Mouse (Mus musculus) liver, embryonic 16.5 days (tissue): ENCODE data around the gene Fkrp. TPM values are rescaled to one million over a fixed set of nuclear protein-coding genes. Genes with fewer than 3 reads are reported as not detected.

Experiments
- ATAC-seq: fragments of 200-750 bp; cut with Nextera tagmentation; 2 replicates; pipeline ENCODE4 v1.8.0; 2017; ENCODE audit warnings: low read depth, mild to moderate bottlenecking, moderate number of reproducible peaks, moderate library complexity
- H3K27ac ChIP-seq: fragments of 300-500 bp; sonication (generic); 2 replicates; pipeline ENCODE4 v1.5.1; 2014; ENCODE audit warnings: mild to moderate bottlenecking, low read length
- H3K27me3 ChIP-seq: fragments of 300-500 bp; sonication (generic); 2 replicates; pipeline ENCODE4 v1.6.1; 2014; ENCODE audit warnings: low read depth, low read length, mixed read lengths; ENCODE audit not compliant: control insufficient read depth, insufficient read depth
- H3K36me3 ChIP-seq: fragments of 300-500 bp; sonication (generic); 2 replicates; pipeline ENCODE4 v1.6.1; 2014; ENCODE audit warnings: mild to moderate bottlenecking; ENCODE audit not compliant: control insufficient read depth, insufficient read depth
- H3K4me1 ChIP-seq: fragments of 300-500 bp; sonication (generic); 2 replicates; pipeline ENCODE4 v1.6.1; 2014; ENCODE audit warnings: low read depth, low read length, mixed read lengths; ENCODE audit not compliant: control insufficient read depth
- H3K4me2 ChIP-seq: fragments of 300-500 bp; sonication (generic); 2 replicates; pipeline ENCODE4 v1.6.1; 2014; ENCODE audit warnings: low read depth, low read length, mixed read lengths
- H3K4me3 ChIP-seq: fragments of 300-500 bp; sonication (generic); 2 replicates; pipeline ENCODE4 v1.5.1; 2014; ENCODE audit warnings: low read depth, mild to moderate bottlenecking, low read length
- H3K9ac ChIP-seq: fragments of 300-500 bp; sonication (generic); 2 replicates; pipeline ENCODE4 v1.6.1; 2014; ENCODE audit warnings: low read depth, low read length
- H3K9me3 ChIP-seq: fragments of 300-500 bp; sonication (generic); replicated peaks from 2 replicates; pipeline ENCODE4 v1.6.1; 2016; ENCODE audit warnings: low read length; ENCODE audit not compliant: control insufficient read depth
- WGBS: fragments of 180-500 bp; shearing (Covaris S2); extraction: QIAGEN DNeasy Blood & Tissue Kit; methylation state at CpG from one replicate; pipeline ENCODE4 v1.1.7; 2014; ENCODE audit not compliant: insufficient replicate concordance; 5-methylcytosine and 5-hydroxymethylcytosine counted together
- polyA plus RNA-seq: library from polyadenylated mRNA; unstranded; fragments of >200 nt; fragmentation: Nextera tagmentation; extraction: Ambion mirVana; gene quantifications from 2 replicates; pipeline ENCODE4 v1.2.1, GENCODE M21; 2015

The Fkrp gene
- polyA plus RNA-seq, 1 experiment from 2014 or later: 8.9 TPM

DNA sequence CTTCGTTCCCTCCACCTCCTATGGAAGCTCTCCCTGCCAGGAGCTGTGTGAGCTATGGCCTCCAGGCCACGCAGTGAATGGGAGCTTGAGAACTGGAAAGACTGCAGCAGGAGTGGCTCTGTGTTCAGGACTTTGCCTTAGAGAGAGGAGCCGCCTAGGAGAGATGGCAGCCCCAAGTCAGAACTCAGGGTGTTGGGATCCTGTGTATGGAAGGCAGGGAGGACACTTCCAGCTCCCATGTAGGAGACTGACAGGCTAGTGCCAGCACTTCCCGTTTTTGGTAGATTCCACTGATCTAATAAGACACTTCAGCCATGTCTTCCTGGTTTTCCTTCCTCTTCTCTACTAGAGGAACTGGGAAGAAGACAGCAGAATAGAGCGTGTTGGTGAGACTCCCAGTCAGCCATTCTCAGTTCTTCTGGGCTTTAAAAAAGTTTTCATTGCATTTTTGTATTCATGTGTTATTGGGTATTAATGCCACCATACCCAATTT lies 3.8 kb upstream of the Fkrp start:
- Histone ChIP-seq H3K27ac (peak overlapping the region; percentile 31), H3K4me2 (peak overlapping the region; percentile 47), H3K4me3 (no peak overlapping the region), H3K27me3 (no peaks in the 10 kb centered on the region), H3K4me1 (peaks cover 62% of the 10 kb centered on the region), H3K36me3 (peaks cover 20% of the 10 kb centered on the region), H3K9ac (peak overlapping the region; percentile 38; the same call in 1 of the 2 replicates), H3K9me3 (no peaks in the 10 kb centered on the region)
- WGBS: 33% methylated on average over 5 of the region's 5 CpGs
- ATAC-seq: no peak

DNA sequence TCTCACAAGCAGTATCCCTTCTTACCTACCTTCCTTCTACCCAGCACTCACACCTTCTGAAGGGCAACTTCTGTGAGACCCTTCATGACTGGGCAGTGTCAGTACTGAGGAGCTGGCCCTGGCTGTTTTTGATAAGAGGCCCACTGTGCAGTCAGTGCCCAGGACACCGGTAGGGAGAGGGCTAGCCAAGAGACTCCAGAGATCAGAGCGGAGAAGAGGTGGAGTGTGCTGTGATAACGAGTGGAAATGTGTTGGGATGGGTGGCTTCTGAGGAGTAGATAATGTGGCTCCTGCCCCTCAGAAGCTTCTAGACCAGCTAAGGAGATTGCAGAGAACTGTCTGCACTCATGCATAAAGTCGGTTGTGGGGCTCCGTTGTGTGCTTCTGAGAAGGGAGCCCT lies 3.3 kb upstream of the Fkrp start:
- peak; percentile 71 for ATAC-seq
- peak overlapping the region; percentile 38 for H3K9ac ChIP-seq

GRCm38 (mm10) chr7:16817693-16818092 lies 1.2 kb upstream of the Fkrp start:
- H3K9ac ChIP-seq: peak overlapping the region; percentile 97
- peak overlapping the region; percentile 90 for H3K4me3 ChIP-seq

More for the DNA sequence above, 3.3 kb upstream of the Fkrp start:
- peak overlapping the region; percentile 15; the same call in 1 of the 2 replicates for H3K4me3 ChIP-seq
- 11% methylated on average over 5 of the region's 5 CpGs for WGBS
- H3K4me1 ChIP-seq: peaks cover 62% of the 10 kb centered on the region
- peak overlapping the region; percentile 47 for H3K4me2 ChIP-seq
- H3K27ac ChIP-seq: peak overlapping the region; percentile 31
- H3K9me3 ChIP-seq: no peaks in the 10 kb centered on the region
- no peaks in the 10 kb centered on the region for H3K27me3 ChIP-seq
- peaks cover 17% of the 10 kb centered on the region for H3K36me3 ChIP-seq

GRCm38 (mm10) chr7:16816078-16816474 lies 456 bp downstream of the Fkrp start:
- Histone ChIP-seq H3K27me3 (peaks cover 13% of the 10 kb centered on the region), H3K4me2 (peak overlapping the region; percentile 99), H3K4me3 (peak overlapping the region; percentile 90), H3K9ac (peak overlapping the region; percentile 97), H3K4me1 (peaks cover 52% of the 10 kb centered on the region), H3K36me3 (no peaks in the 10 kb centered on the region), H3K27ac (peak overlapping the region; percentile 91), H3K9me3 (no peaks in the 10 kb centered on the region)
- ATAC-seq: peak; percentile 85
- WGBS: under 1% methylated on average over 54 of the region's 55 CpGs

More at GRCm38 (mm10) chr7:16817693-16818092, 1.2 kb upstream of the Fkrp start:
- 69% methylated on average over 3 of the region's 3 CpGs for WGBS
- ATAC-seq: no peak
- Histone ChIP-seq H3K9me3 (no peaks in the 10 kb centered on the region), H3K4me2 (peak overlapping the region; percentile 99), H3K36me3 (peaks cover 4% of the 10 kb centered on the region; the same call in 1 of the 2 replicates), H3K4me1 (peaks cover 62% of the 10 kb centered on the region), H3K27me3 (no peaks in the 10 kb centered on the region), H3K27ac (no peak overlapping the region)

DNA sequence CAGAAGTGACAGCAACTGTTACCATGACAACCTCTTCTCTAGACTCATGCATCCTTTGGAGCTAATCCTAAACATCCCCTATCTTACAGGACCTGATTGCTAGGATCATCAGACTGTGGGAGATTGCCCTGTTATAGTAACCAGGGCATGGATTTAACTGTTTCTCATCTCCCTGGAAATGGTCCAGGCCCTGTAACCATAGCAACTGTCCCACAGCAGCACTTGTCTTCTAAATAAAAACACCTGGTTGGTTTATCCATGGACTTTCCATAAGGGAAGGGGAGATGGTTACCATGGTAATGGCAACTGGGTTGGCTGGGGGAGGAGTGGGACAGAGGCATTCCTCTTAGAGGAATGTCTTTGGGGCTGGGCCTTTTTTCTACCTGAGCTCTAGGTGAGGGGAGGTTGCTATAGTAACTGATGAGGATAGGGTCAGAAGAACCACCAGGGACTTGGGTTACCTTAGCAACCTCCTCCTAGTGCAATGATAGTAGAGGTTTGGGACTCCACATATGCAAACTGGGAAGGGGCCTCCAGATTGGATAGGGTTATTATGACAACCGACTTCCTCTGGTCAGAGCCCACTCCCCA lies 1.1 kb downstream of the Fkrp start, which contains the start of gene Strn4:
Gene Strn4, plus strand, starts transcription at position 539 of the 591 bp plus-strand sequence.
- Histone ChIP-seq H3K9ac (peak within 1 kb of the TSS; percentile 97), H3K4me1 (peaks cover 46% of the 10 kb centered on the region), H3K9me3 (no peaks in the 10 kb centered on the region), H3K4me3 (peak within 1 kb of the TSS; percentile 90), H3K36me3 (no peaks in the 10 kb centered on the region), H3K27me3 (peaks cover 20% of the 10 kb centered on the region), H3K4me2 (peak within 1 kb of the TSS; percentile 99), H3K27ac (peak within 1 kb of the TSS; percentile 91)
- no peak for ATAC-seq
- 22% methylated on average over 1 of the region's 1 CpGs for WGBS

DNA sequence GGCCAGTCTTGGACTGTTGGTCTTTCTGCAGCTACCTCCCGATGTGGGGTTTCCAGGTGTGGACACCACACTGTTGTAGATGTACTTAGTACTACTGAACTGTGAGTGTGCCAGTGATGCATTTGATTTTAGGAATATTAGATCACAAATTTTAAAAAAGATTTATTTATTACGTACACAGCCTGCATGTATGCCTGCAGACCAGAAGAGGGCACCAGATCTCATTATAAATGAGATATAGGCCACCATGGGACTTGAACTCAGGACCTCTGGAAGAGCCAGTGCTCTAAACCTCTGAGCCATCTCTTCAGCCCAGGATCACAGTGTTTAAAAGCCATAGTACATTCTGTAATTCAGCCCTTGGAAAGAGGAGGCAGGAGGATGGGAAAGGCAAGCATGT lies 4.0 kb downstream of the Fkrp start:
- H3K9ac ChIP-seq: no peak overlapping the region
- no peak for ATAC-seq
- H3K27ac ChIP-seq: no peak overlapping the region
- 63% methylated on average over 2 of the region's 2 CpGs for WGBS
- no peak overlapping the region for H3K4me3 ChIP-seq
- H3K4me2 ChIP-seq: no peak overlapping the region
- H3K27me3 ChIP-seq: peaks cover 22% of the 10 kb centered on the region
- H3K4me1 ChIP-seq: peaks cover 17% of the 10 kb centered on the region
- H3K36me3 ChIP-seq: no peaks in the 10 kb centered on the region
- no peaks in the 10 kb centered on the region for H3K9me3 ChIP-seq

- Histone ChIP-seq H3K4me1 (peaks cover 12% of the 10 kb centered on the region), H3K4me2 (peak overlapping the region; percentile 48; the same call in 1 of the 2 replicates), H3K27me3 (peaks cover 22% of the 10 kb centered on the region), H3K36me3 (no peaks in the 10 kb centered on the region), H3K4me3 (0 out of 2 replicates have a peak overlapping the region, but pooled peaks have one; percentile 31), H3K9ac (no peak overlapping the region), H3K27ac (no peak overlapping the region), H3K9me3 (no peaks in the 10 kb centered on the region)
- 46% methylated on average over 17 of the region's 17 CpGs for WGBS
- no peak for ATAC-seq
These were observed 4.9 kb downstream of the Fkrp start for GRCm38 (mm10) chr7:16811649-16812070.

- H3K27me3 ChIP-seq: peaks cover 22% of the 10 kb centered on the region
- WGBS: 34% methylated on average over 88 of the region's 90 CpGs
- H3K9ac ChIP-seq: no peak overlapping the region
- ATAC-seq: peak; percentile 42
- H3K4me3 ChIP-seq: peak overlapping the region; percentile 31
- H3K9me3 ChIP-seq: no peaks in the 10 kb centered on the region
- H3K4me2 ChIP-seq: peak overlapping the region; percentile 48
- peaks cover 12% of the 10 kb centered on the region for H3K4me1 ChIP-seq
- H3K36me3 ChIP-seq: no peaks in the 10 kb centered on the region
- H3K27ac ChIP-seq: no peak overlapping the region
These were observed 5.4 kb downstream of the Fkrp start for GRCm38 (mm10) chr7:16810920-16811648.
